Mouse (Mus musculus) ES-Bruce4 (cell line): ENCODE measurements around the gene Nfasc.

ENCODE experiments used
- CTCF ChIP-seq: IDR thresholded peaks from one replicate; pipeline ENCODE4 v1.8.1; 2011; ENCODE audit warnings: low read depth, low read length
- POLR2A ChIP-seq: IDR thresholded peaks from one replicate; pipeline ENCODE4 v1.8.1; 2011; ENCODE audit warnings: low read length; ENCODE audit not compliant: insufficient read depth

- TF ChIP-seq POLR2A (no peak), CTCF (no peak)
Measured at GRCm38 (mm10) chr1:132559045-132559444, 182.6 kb downstream of the Nfasc start.
